Mouse (Mus musculus): Measurements from ENCODE around the gene Dpagt1. TPM values are rescaled to one million over a fixed set of nuclear protein-coding genes. Genes with fewer than 3 reads are reported as not detected.
A peak's percentile ranks its signal among the peaks of the same experiment; 100 is the strongest.
"Not testable (repeated sequence)": the region's sequence is repeated elsewhere in the genome, so short reads cannot be mapped to it uniquely, and the experiment has no call there.

Gene Dpagt1
- polyA plus RNA-seq, 1 experiment from 2014 or later: 30.5 TPM

GRCm38 (mm10) chr9:44332918-44333638 lies 7.3 kb downstream of the Dpagt1 start:
- Histone ChIP-seq H3K9me3 (replicated peaks) (no peaks in the 10 kb centered on the region), H3K9ac (replicated peaks) (no peak overlapping the region), H3K27ac (replicated peaks) (no peak overlapping the region), H3K27me3 (replicated peaks) (no peaks in the 10 kb centered on the region), H3K36me3 (peaks cover 52% of the 10 kb centered on the region), H3K4me1 (peaks cover 25% of the 10 kb centered on the region), H3K4me3 (replicated peaks) (no peak overlapping the region), H3K4me2 (no peak overlapping the region)
- 96% methylated on average over 13 of the region's 13 CpGs for WGBS
- no peak for ATAC-seq (ENCODE audit: low FRiP score)

- Histone ChIP-seq H3K27me3 (replicated peaks) (no peaks in the 10 kb centered on the region), H3K4me2 (peak within 1 kb of the TSS; percentile 87), H3K9ac (replicated peaks) (peak within 1 kb of the TSS; percentile 91), H3K4me3 (replicated peaks) (peak within 1 kb of the TSS; percentile 83), H3K27ac (replicated peaks) (peak within 1 kb of the TSS; percentile 95), H3K4me1 (peaks cover 24% of the 10 kb centered on the region), H3K36me3 (peaks cover 43% of the 10 kb centered on the region), H3K9me3 (replicated peaks) (no peaks in the 10 kb centered on the region)
- under 1% methylated on average over 91 of the region's 91 CpGs for WGBS
- ATAC-seq (ENCODE audit: low FRiP score): peak; percentile 97
These were observed 8.8 kb downstream of the Dpagt1 start, which contains the start of gene H2afx for GRCm38 (mm10) chr9:44334396-44335330. H2afx (plus strand) TSS chr9:44334694.

GRCm38 (mm10) chr9:44335331-44336092 lies 9.7 kb downstream of the Dpagt1 start:
- Histone ChIP-seq H3K4me1 (peaks cover 24% of the 10 kb centered on the region), H3K4me3 (replicated peaks) (peak overlapping the region; percentile 83), H3K27me3 (replicated peaks) (no peaks in the 10 kb centered on the region), H3K9ac (replicated peaks) (peak overlapping the region; percentile 91), H3K27ac (replicated peaks) (peak overlapping the region; percentile 95), H3K36me3 (peaks cover 40% of the 10 kb centered on the region), H3K9me3 (replicated peaks) (no peaks in the 10 kb centered on the region), H3K4me2 (peak overlapping the region; percentile 87)
- under 1% methylated on average over 48 of the region's 50 CpGs for WGBS
- ATAC-seq (ENCODE audit: low FRiP score): no peak; the same call in 1 of the 2 replicates

GRCm38 (mm10) chr9:44336093-44336406 lies 10.2 kb downstream of the Dpagt1 start:
- no peak for ATAC-seq (ENCODE audit: low FRiP score)
- Histone ChIP-seq H3K27ac (replicated peaks) (peak overlapping the region; percentile 95), H3K4me2 (peak overlapping the region; percentile 87), H3K4me3 (replicated peaks) (peak overlapping the region; percentile 83), H3K4me1 (peaks cover 24% of the 10 kb centered on the region), H3K36me3 (peaks cover 35% of the 10 kb centered on the region), H3K27me3 (replicated peaks) (no peaks in the 10 kb centered on the region), H3K9ac (replicated peaks) (peak overlapping the region; percentile 91), H3K9me3 (replicated peaks) (no peaks in the 10 kb centered on the region)
- WGBS: 4% methylated on average over 5 of the region's 5 CpGs

GRCm38 (mm10) chr9:44336513-44336912 lies 10.7 kb downstream of the Dpagt1 start:
- H3K36me3 ChIP-seq: peaks cover 30% of the 10 kb centered on the region
- H3K4me2 ChIP-seq: peak overlapping the region; percentile 87
- H3K4me3 ChIP-seq (replicated peaks): peak overlapping the region; percentile 83

GRCm38 (mm10) chr9:44336964-44337363 lies 11.1 kb downstream of the Dpagt1 start:
- peak overlapping the region; percentile 87 for H3K4me2 ChIP-seq
- no peak overlapping the region for H3K27ac ChIP-seq (replicated peaks)
- peak overlapping the region; percentile 32 for H3K9ac ChIP-seq (replicated peaks)
- H3K4me3 ChIP-seq (replicated peaks): peak overlapping the region; percentile 83
- H3K27me3 ChIP-seq (replicated peaks): no peaks in the 10 kb centered on the region
- 76% methylated on average over 3 of the region's 3 CpGs for WGBS
- no peaks in the 10 kb centered on the region for H3K9me3 ChIP-seq (replicated peaks)
- H3K4me1 ChIP-seq: peaks cover 24% of the 10 kb centered on the region
- peaks cover 26% of the 10 kb centered on the region for H3K36me3 ChIP-seq
- no peak for ATAC-seq (ENCODE audit: low FRiP score)

More at GRCm38 (mm10) chr9:44336513-44336912, 10.7 kb downstream of the Dpagt1 start:
- H3K27ac ChIP-seq (replicated peaks); ATAC-seq (ENCODE audit: low FRiP score); H3K9me3 ChIP-seq (replicated peaks); H3K27me3 ChIP-seq (replicated peaks): not testable (repeated sequence)
- Histone ChIP-seq H3K4me1 (peaks cover 24% of the 10 kb centered on the region), H3K9ac (replicated peaks) (peak overlapping the region; percentile 32)
- 34% methylated on average over 4 of the region's 4 CpGs for WGBS

- Histone ChIP-seq H3K9me3 (replicated peaks) (no peaks in the 10 kb centered on the region), H3K27me3 (replicated peaks) (no peaks in the 10 kb centered on the region), H3K9ac (replicated peaks) (peak overlapping the region; percentile 32; the same call in 1 of the 2 replicates), H3K27ac (replicated peaks) (no peak overlapping the region), H3K4me2 (peak overlapping the region; percentile 87), H3K4me1 (peaks cover 30% of the 10 kb centered on the region), H3K36me3 (peaks cover 21% of the 10 kb centered on the region), H3K4me3 (replicated peaks) (no peak overlapping the region)
- no peak for ATAC-seq (ENCODE audit: low FRiP score)
- 71% methylated on average over 9 of the region's 9 CpGs for WGBS
These were observed 11.8 kb downstream of the Dpagt1 start for GRCm38 (mm10) chr9:44337436-44338169.

GRCm38 (mm10) chr9:44338574-44338973 lies 12.8 kb downstream of the Dpagt1 start:
- H3K36me3 ChIP-seq: peaks cover 11% of the 10 kb centered on the region
- peaks cover 39% of the 10 kb centered on the region for H3K4me1 ChIP-seq
- no peak overlapping the region for H3K9ac ChIP-seq (replicated peaks)
- H3K27ac ChIP-seq (replicated peaks): no peak overlapping the region
- ATAC-seq (ENCODE audit: low FRiP score): no peak
- H3K4me3 ChIP-seq (replicated peaks): no peak overlapping the region
- H3K27me3 ChIP-seq (replicated peaks): no peaks in the 10 kb centered on the region
- H3K9me3 ChIP-seq (replicated peaks): no peaks in the 10 kb centered on the region
- 81% methylated on average over 5 of the region's 5 CpGs for WGBS
- H3K4me2 ChIP-seq: no peak overlapping the region

- no peak overlapping the region for H3K4me3 ChIP-seq (replicated peaks)
- H3K27ac ChIP-seq (replicated peaks): no peak overlapping the region
- no peak overlapping the region for H3K4me2 ChIP-seq
- ATAC-seq (ENCODE audit: low FRiP score): no peak
- peaks cover 35% of the 10 kb centered on the region for H3K4me1 ChIP-seq
- H3K27me3 ChIP-seq (replicated peaks): no peaks in the 10 kb centered on the region
- no peak overlapping the region for H3K9ac ChIP-seq (replicated peaks)
- WGBS: 95% methylated on average over 5 of the region's 5 CpGs
- H3K36me3 ChIP-seq: peaks cover 12% of the 10 kb centered on the region
- H3K9me3 ChIP-seq (replicated peaks): no peaks in the 10 kb centered on the region
These were observed 15.7 kb downstream of the Dpagt1 start for GRCm38 (mm10) chr9:44341487-44341886.

GRCm38 (mm10) chr9:44342173-44342572 lies 16.4 kb downstream of the Dpagt1 start:
- WGBS: 83% methylated on average over 3 of the region's 3 CpGs
- Histone ChIP-seq H3K4me1 (peaks cover 28% of the 10 kb centered on the region), H3K9me3 (replicated peaks) (no peaks in the 10 kb centered on the region), H3K36me3 (peaks cover 14% of the 10 kb centered on the region), H3K4me3 (replicated peaks) (no peak overlapping the region), H3K27ac (replicated peaks) (no peak overlapping the region), H3K9ac (replicated peaks) (no peak overlapping the region), H3K4me2 (no peak overlapping the region), H3K27me3 (replicated peaks) (no peaks in the 10 kb centered on the region)
- no peak for ATAC-seq (ENCODE audit: low FRiP score)
